Mouse (Mus musculus) adrenal gland, postnatal 4 days (tissue): Measurements from ENCODE around the gene Mgat4a. TPM values are rescaled to one million over a fixed set of nuclear protein-coding genes. Genes with fewer than 3 reads are reported as not detected.

Source experiments
- DNase-seq, 2 experiments: peaks; one replicate each; pipeline ENCODE4 v3.0.0; 2021 to 2022; ENCODE audit warnings: low spot score in 2 of 2, mixed read lengths in 2 of 2
- total RNA-seq, 2 experiments: library from RNA; stranded (reverse); gene quantifications; 2 replicates each; pipeline ENCODE4 v1.2.3; 2021

Gene Mgat4a
- total RNA-seq, 2 experiments from 2014 or later = 7.9 to 12.6 TPM

DNA sequence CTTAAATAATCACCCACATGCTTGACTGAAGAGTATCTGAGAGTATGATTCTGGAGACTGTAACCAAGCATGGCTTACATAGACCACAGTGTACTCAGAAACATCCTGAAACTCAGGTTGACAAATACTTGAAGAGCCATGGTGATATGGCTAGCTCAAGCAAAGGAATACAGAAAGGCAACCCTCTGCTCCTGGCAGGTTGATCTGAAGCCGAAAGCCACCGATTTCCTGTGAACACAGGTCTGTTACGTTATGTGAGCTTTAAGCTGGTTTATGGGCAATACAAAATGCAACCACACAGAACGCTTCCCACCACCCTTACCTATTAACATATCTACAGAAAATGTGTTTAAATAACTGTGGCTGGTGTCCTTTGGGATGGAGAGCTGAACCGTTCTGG lies 71.8 kb downstream of the Mgat4a start:
- no peak for DNase-seq

DNA sequence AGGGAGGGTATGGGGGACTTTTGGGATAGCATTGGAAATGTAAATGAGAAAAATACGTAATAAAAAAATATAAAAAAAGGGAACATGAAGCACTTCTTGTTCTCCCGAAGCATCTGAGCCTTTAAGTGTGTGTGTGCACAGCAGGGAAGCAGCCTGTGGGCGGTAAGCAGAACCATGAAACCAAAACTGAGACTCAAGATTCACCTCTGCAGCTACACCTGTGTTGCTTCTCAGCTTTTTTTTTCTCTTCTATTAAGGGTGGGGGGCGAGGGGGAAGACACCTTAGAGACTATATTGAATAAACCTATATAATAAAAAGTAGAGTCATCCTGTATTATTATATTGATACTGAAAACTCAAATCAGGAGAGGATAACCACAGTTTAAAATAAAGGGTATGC lies 73.0 kb downstream of the Mgat4a start:
- no peak for DNase-seq

DNA sequence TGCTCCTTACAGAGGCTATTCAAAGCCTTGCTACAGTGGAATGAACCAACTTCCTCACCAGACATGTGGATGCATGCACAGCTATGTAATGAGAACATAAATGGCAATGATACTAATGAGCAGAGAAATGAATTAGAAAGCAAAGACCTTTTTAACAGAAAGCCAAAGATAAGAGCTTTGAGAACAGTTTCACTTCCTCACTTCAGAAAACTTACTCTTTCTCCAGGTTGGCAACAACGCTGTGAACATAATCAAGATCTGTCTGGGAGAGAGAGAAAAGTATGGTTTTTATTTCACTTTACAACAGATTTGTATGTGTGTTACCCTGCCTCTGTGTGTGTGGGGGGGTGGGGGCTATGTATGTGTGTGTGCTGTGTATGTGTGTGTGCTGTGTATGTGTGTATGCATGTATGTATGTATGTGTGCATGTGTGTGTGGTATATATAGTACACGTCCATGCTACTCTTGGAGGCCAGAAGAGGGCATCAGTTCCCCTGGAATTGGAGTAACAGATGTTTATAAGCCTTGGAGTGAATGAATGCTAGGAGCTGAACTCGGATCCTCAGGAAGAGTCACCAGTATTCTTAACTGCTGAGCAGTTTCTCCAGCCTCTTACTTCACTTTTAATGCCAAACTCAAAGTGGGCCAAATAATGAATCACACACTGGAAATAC lies 74.4 kb downstream of the Mgat4a start:
- no peak for DNase-seq

DNA sequence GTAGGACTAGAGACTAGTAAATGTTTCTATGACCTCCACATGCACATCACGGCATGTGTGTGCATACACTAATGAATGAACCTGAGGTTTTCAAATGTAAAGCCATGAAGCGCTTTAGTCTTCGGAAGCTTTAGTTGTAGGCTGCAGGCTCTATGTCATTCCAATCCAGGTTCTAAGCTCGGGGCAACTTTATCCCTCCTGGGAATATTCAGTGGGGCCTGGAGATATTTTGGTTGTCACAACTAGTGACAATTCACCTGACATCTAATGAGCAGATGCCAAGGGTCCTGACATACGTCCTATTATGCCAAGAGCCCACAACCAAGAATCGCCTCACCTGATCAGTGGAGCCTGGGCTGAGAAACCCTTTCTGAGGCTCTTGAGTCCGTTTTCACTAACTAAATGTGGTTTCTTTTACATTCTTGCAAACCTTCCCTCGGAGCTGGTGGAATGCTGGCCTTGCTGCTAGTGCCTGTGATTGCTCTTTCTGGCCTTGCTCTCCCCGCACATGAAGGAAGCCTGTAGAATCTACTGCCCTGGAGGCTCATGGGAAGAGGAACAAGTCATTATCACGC lies 75.9 kb downstream of the Mgat4a start:
- DNase-seq = no peak

- no peak for DNase-seq
Observed at GRCm38 (mm10) chr1:37457546-37457945, 83.3 kb downstream of the Mgat4a start.

DNA sequence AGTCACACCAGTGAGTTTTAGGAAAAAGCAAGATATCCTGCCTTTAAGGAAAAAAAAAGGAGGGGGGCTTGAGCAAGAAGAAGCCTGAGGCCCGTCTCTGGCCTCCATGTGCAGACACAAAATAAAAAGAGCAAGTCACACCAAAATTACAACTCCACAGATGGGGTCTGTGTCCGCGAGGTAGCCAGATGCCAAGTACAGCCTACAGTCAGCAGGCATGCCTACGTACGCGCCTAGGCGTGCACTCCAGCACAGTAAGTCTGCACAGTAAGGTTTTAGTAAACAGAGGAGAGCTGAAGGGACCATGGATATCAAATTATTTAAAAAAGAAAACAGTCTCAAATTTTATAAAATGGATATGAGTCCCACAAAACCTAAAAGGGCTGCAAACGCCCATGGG lies 89.5 kb downstream of the Mgat4a start:
- no peak for DNase-seq

GRCm38 (mm10) chr1:37448361-37449095 lies 92.3 kb downstream of the Mgat4a start:
- peak in 1 of 2 experiments; percentile 34 for DNase-seq

GRCm38 (mm10) chr1:37442848-37443835 lies 97.7 kb downstream of the Mgat4a start:
- DNase-seq = no peak

- DNase-seq = no peak
Observed at GRCm38 (mm10) chr1:37436419-37436818, 104.4 kb downstream of the Mgat4a start.

- no peak for DNase-seq
Observed at GRCm38 (mm10) chr1:37430297-37430840, 110.4 kb downstream of the Mgat4a start.

- peak; percentile 75 to 87 for DNase-seq
Observed at GRCm38 (mm10) chr1:37429366-37430296, 111.2 kb downstream of the Mgat4a start, which contains the start of the genes Coa5 and Unc50. Gene Coa5, minus strand, starts transcription at chr1:37430103. Gene Unc50, plus strand, starts transcription at chr1:37430139.

DNA sequence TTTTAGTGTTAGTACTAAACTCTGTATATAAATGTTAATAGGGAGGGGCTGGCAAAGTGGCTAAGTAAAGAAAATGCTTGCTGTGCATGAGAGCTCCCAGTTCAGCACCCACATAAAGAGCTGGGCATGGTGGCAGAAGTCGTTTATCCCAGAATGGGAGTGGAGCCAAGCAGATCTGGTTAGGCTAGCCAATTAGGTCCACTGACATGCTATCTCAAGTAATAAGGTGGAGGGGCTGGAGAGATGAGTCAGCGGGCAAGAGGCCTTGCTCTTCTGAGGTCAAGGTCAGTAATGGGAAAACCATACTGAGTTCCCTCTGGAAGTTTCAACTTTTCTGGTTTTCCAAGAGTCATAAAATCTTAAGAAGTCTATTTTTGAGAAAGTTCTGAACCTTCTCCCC lies 111.9 kb downstream of the Mgat4a start:
- no peak for DNase-seq

DNA sequence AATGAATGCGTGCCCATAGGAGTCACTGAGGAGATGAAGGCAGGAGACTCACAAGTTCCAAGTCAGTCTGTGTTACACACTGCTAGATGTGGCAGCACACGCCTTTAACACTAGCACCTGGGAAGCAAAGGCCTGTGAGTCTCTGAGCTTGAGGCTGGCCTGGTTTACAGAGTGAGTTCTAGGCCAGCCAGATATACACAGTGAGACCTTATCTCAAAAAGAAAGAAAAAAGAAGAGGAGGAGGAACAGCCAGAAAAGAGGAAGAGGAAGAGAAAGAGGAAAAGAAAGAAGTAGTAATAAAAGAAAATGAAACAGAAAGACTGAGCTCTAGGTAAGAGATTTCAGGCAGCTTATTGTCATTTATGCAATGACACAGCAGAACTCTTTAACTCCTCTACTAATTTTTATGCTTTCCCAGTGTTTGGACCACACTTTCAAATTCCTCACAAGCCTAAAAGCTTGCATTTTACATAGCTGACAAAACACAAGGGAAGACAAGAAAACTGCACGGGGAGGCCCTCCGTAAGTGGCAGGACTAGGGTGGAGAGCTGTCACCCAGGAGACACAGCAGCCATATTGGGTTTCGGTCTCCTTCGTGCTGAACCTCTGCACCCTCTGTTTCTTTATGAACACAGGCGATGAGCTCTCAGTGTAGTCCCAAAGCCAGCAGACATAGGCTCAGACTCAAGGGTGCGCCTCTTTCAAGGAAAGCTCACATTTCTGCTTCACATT lies 113.5 kb downstream of the Mgat4a start:
- no peak for DNase-seq

GRCm38 (mm10) chr1:37419420-37419819 lies 121.4 kb downstream of the Mgat4a start:
- peak; percentile 43 to 66 for DNase-seq

DNA sequence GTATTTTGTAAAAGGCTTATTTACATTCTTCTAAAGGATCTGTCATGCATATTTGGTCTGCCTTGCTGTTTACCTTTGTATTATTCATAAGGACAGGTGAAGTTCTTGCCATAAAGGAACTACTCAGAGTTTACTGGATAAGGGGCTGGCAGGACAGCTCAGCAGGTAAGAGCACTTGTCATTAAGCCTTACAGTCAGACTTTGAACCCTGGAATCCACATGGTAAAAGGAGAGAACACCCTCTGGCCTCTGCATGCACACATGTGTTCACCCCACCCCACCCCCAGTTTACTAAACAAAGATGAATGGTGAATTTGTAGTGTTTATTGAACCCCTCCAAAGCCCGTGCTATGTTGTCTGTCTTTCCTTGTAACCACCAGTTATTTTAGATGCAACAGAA lies 125.4 kb downstream of the Mgat4a start:
- DNase-seq = no peak

GRCm38 (mm10) chr1:37409647-37410046 lies 131.2 kb downstream of the Mgat4a start:
- no peak for DNase-seq

- DNase-seq = no peak
Observed at GRCm38 (mm10) chr1:37408678-37409077, 132.1 kb downstream of the Mgat4a start.

DNA sequence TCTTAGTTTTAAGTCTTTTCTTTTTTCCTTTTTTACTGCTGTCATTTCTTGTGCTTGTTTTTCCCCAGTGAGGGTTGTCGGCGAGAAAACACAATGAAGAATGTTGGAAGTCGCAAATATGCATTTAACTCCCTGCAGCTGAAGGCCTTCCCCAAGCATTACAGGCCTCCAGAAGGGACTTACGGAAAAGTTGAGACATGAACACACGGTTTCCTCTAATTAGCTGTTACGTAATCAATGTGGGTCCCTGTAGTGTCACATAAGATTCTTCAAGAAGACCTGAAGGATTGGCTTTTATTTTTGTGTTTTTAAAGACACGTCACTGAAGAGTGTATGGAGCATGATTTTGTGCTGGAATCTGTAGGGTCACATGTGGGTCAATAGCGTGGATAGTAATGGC lies 132.8 kb downstream of the Mgat4a start:
- DNase-seq = no peak

- DNase-seq = no peak
Observed at GRCm38 (mm10) chr1:37407228-37407627, 133.6 kb downstream of the Mgat4a start.
